Mouse (Mus musculus) forebrain, embryonic 15.5 days (tissue): ENCODE results near the gene Ip6k2. TPM values are rescaled to one million over a fixed set of nuclear protein-coding genes. Genes with fewer than 3 reads are reported as not detected.

Source experiments
- ATAC-seq: fragments of 200-750 bp; cut with Nextera tagmentation; replicated peaks from 2 replicates; pipeline ENCODE4 v1.8.0; 2017; ENCODE audit warnings: mild to moderate bottlenecking, moderate TSS enrichment, moderate library complexity
- H3K27ac ChIP-seq: fragments of 300-500 bp; sonication (generic); replicated peaks from 2 replicates; pipeline ENCODE4 v1.5.1; 2015; ENCODE audit warnings: mild to moderate bottlenecking, inconsistent platforms
- H3K27me3 ChIP-seq: fragments of 300-500 bp; sonication (generic); 2 replicates; pipeline ENCODE4 v1.6.1; 2015; ENCODE audit warnings: inconsistent platforms
- H3K36me3 ChIP-seq: fragments of 300-500 bp; sonication (generic); 2 replicates; pipeline ENCODE4 v1.6.1; 2015; ENCODE audit warnings: mild to moderate bottlenecking, inconsistent platforms
- H3K4me1 ChIP-seq: fragments of 300-500 bp; sonication (generic); 2 replicates; pipeline ENCODE4 v1.6.1; 2015; ENCODE audit warnings: inconsistent platforms
- H3K4me2 ChIP-seq: fragments of 300-500 bp; sonication (generic); replicated peaks from 2 replicates; pipeline ENCODE4 v1.6.1; 2015; ENCODE audit warnings: mild to moderate bottlenecking, inconsistent platforms
- H3K4me3 ChIP-seq: fragments of 300-500 bp; sonication (generic); 2 replicates; pipeline ENCODE4 v1.5.1; 2015; ENCODE audit warnings: mild to moderate bottlenecking, inconsistent platforms
- H3K9ac ChIP-seq: fragments of 300-500 bp; sonication (generic); replicated peaks from 2 replicates; pipeline ENCODE4 v1.6.1; 2015; ENCODE audit warnings: mild to moderate bottlenecking, inconsistent platforms
- H3K9me3 ChIP-seq: fragments of 300-500 bp; sonication (generic); 2 replicates; pipeline ENCODE4 v1.6.1; 2016; ENCODE audit warnings: inconsistent platforms
- WGBS: fragments of 180-500 bp; shearing (Covaris S2); methylation state at CpG from one replicate; pipeline ENCODE4 v1.1.7; 2015; ENCODE audit warnings: mixed read lengths; 5-methylcytosine and 5-hydroxymethylcytosine counted together
- polyA plus RNA-seq: library from polyadenylated mRNA; unstranded; fragments of >200 nt; fragmentation: Nextera tagmentation; extraction: Ambion mirVana; gene quantifications from 2 replicates; pipeline ENCODE4 v1.2.1, GENCODE M21; 2015

Ip6k2 gene
- polyA plus RNA-seq, result 206 and 208 TPM in 2 replicates

DNA sequence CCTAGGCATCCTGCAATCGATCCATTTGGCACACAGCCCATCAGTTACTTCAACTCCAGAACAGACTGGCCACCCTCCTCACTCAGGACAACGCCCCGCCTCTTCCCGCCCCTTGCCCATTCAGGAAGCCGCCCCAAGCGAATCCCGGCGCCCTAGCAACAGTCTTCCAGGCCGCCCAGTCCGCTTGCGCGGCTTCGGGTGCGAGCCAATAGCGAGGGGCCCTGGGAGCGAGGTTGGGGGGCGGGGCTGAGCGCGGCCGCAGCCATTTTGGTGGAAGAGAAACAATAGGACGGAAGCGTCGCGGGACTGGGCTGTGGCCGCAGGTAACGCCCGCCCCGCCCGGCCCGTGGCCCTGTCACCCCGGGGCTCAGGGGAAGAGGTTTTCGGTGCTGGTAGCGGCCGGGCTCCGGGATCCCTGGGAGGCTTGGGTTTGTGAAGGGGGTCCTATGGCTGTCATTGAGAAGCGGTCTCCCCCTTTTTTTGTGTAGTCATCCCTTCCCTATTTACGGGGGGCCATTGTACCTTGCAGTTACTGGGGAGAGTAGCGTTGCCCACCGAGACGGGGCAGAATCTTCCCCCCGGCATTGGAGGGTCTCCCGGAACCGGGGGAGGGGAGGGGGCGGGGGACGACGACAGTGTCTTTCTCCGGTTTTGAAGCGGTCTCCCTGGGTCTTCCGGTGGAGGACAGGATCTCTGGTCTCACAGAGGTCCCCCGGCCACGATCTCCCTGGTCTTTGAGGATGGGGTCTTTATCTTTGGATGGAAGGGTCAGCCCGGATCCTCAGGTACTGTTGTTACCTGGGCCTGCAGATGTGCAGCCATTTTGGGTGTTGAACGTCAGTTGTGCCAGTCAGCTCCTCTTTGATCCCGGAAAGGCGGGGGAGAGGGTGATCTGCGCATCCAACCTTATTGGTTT, at the start of gene Ip6k2:
Ip6k2 (plus strand) TSS at position 249 of the 916 bp plus-strand sequence.
- H3K9me3 ChIP-seq, result no peaks in the 10 kb centered on the region
- H3K27ac ChIP-seq, result peak within 1 kb of the TSS; percentile 94
- no peaks in the 10 kb centered on the region for H3K27me3 ChIP-seq
- no peaks in the 10 kb centered on the region for H3K36me3 ChIP-seq
- WGBS, result under 1% methylated on average over 56 of the region's 56 CpGs
- peak; percentile 98 for ATAC-seq
- H3K4me3 ChIP-seq, result peak within 1 kb of the TSS; percentile 68
- H3K9ac ChIP-seq, result peak within 1 kb of the TSS; percentile 89
- H3K4me1 ChIP-seq, result peaks cover 47% of the 10 kb centered on the region
- peak within 1 kb of the TSS; percentile 81 for H3K4me2 ChIP-seq

DNA sequence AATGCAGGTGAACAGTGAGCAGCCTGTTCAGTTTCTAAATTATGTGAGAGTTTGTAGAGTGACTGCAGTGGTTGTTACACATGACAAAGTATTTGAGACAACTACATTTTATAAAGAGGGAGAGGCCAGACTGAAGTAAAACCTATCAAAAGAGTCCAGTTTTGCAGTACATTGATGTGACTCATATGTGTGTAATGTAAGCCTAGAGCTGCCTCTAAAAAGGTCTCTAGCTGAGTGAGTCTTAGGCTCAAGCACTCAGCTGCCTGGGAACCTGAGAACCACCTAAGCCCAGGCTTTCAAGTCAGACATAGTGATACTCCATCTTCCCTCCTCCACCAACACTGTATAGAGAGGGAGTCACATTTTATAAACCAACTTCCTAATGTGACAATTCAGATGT, 49.0 kb upstream of the Ip6k2 start:
- Histone ChIP-seq H3K4me3 (no peak overlapping the region), H3K4me2 (no peak overlapping the region), H3K36me3 (peaks cover 34% of the 10 kb centered on the region), H3K4me1 (no peaks in the 10 kb centered on the region), H3K9me3 (no peaks in the 10 kb centered on the region), H3K27me3 (no peaks in the 10 kb centered on the region), H3K9ac (no peak overlapping the region), H3K27ac (no peak overlapping the region)
- ATAC-seq, result no peak

DNA sequence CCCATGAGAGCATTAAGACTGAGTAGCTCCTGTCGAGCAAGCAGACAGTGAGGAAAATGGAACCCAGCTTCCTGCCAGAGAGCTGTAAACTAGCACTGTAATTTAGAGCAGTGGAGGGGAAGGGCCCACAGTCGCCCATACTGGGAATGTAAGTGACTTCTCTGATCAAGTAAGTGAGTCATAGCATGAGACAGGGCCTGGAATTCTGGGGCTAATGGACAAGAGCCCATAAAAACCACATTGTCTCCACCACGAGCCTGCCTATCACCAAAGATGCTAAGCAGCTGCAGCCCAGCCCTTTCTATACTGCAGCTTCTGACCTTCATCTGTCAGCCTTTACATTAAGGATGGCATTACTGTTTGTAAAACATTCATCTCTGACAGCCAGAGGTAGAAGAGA, 44.4 kb upstream of the Ip6k2 start:
- Histone ChIP-seq H3K9me3 (no peaks in the 10 kb centered on the region), H3K4me3 (no peak overlapping the region), H3K4me1 (no peaks in the 10 kb centered on the region), H3K27me3 (no peaks in the 10 kb centered on the region), H3K4me2 (no peak overlapping the region), H3K27ac (no peak overlapping the region), H3K36me3 (peaks cover 51% of the 10 kb centered on the region), H3K9ac (no peak overlapping the region)
- WGBS, result 53% methylated on average over 3 of the region's 3 CpGs
- ATAC-seq, result no peak

DNA sequence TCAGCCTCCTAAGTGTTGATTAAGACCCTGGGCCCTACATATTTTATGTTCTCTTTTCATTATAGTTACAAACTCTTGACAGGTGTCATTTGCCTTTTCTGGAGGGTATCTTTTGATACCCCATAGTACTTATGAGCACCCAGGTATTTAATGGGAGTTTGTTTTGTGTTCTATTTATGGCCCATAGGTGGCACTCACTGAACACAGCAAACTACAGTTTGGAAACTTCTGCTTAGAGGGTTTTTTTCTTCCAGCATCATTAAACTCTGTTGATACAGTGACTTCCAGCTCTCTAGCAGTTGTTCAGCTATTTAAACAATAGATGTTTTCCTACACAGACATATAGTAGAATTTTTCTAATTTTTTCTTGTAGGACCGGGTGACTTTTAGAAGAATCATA, 43.5 kb upstream of the Ip6k2 start:
- H3K4me2 ChIP-seq, result no peak overlapping the region
- H3K4me3 ChIP-seq, result no peak overlapping the region
- 96% methylated on average over 1 of the region's 1 CpGs for WGBS
- no peaks in the 10 kb centered on the region for H3K27me3 ChIP-seq
- ATAC-seq, result no peak
- no peaks in the 10 kb centered on the region for H3K4me1 ChIP-seq
- no peaks in the 10 kb centered on the region for H3K9me3 ChIP-seq
- no peak overlapping the region for H3K27ac ChIP-seq
- H3K9ac ChIP-seq, result no peak overlapping the region
- peaks cover 49% of the 10 kb centered on the region for H3K36me3 ChIP-seq

DNA sequence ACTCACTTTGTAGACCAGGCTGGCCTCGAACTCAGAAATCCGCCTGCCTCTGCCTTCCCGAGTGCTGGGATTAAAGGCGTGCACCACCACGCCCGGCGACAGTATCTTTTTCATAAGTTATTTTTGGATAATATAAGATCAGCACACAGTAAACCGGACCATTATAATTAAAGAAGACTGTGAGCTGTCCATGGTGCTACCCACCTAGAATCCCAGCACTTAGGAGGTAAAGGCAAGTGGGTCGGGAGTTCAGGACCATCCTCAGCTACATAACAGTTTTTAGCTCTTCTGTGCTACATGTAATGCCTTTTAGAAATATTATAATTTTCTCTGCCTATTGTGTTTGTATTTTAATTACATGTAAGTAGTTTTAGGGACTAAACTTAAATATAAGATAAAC, 41.5 kb upstream of the Ip6k2 start:
- WGBS, result 92% methylated on average over 9 of the region's 9 CpGs
- Histone ChIP-seq H3K27ac (no peak overlapping the region), H3K4me3 (no peak overlapping the region), H3K9ac (no peak overlapping the region), H3K27me3 (no peaks in the 10 kb centered on the region), H3K4me2 (no peak overlapping the region), H3K9me3 (no peaks in the 10 kb centered on the region), H3K4me1 (no peaks in the 10 kb centered on the region), H3K36me3 (peaks cover 55% of the 10 kb centered on the region)
- ATAC-seq, result no peak

DNA sequence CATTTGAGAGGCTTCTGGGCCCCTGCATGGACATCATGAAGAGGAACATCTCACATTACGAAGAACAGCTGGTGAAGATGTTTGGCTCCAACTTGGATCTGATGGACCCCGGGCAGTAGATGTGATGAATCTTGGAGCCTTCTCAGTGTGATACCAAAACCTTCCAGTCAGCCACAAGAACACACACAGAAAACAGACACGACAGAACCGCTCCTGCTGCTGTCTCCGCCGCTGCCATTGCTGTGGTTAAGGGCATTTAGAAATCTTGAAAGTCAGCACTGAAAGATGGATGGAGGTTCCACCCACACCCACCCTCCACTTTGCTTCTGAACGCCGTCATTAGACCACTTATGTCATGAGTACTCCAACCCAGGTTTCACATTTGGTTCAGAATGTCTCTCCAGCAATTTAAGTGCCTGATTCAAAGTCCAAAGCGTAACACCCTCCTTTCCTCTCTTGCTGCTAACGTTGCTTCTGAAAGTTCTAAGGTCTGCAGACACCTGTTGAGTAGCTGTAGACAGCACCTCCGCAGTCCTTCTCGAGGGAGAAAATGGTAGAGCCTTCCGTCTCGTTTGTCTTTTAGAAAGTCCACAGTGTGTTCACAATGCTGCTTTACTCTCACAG, 36.6 kb upstream of the Ip6k2 start:
- H3K27ac ChIP-seq, result no peak overlapping the region
- no peaks in the 10 kb centered on the region for H3K9me3 ChIP-seq
- no peak overlapping the region for H3K4me2 ChIP-seq
- WGBS, result 91% methylated on average over 14 of the region's 14 CpGs
- no peaks in the 10 kb centered on the region for H3K4me1 ChIP-seq
- no peak overlapping the region for H3K9ac ChIP-seq
- H3K4me3 ChIP-seq, result no peak overlapping the region
- ATAC-seq, result no peak
- no peaks in the 10 kb centered on the region for H3K27me3 ChIP-seq
- peaks cover 66% of the 10 kb centered on the region for H3K36me3 ChIP-seq

DNA sequence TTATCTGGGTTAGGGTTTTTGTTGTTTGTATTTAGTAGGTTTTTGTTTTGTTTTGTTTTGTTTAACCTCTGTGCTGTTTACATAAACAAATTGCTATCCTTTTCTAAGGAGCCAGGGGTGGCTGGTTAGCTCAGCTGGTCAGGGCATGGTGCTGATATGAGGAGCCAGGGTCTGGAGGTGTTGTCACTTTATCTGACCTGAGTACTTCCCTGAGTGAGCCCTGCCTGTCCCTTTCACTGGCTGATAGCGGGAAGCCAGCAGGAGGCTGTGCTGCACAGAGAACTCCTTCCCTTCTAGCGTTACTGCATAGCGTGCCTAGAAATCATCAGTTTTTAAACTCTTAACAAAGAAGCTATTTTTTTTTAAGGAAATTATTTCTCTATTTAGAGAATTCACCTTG, 35.9 kb upstream of the Ip6k2 start:
- Histone ChIP-seq H3K9ac (no peak overlapping the region), H3K4me2 (no peak overlapping the region), H3K9me3 (no peaks in the 10 kb centered on the region), H3K27ac (no peak overlapping the region), H3K4me1 (no peaks in the 10 kb centered on the region), H3K4me3 (no peak overlapping the region), H3K27me3 (no peaks in the 10 kb centered on the region), H3K36me3 (peaks cover 59% of the 10 kb centered on the region)
- ATAC-seq, result no peak
- 77% methylated on average over 3 of the region's 3 CpGs for WGBS

DNA sequence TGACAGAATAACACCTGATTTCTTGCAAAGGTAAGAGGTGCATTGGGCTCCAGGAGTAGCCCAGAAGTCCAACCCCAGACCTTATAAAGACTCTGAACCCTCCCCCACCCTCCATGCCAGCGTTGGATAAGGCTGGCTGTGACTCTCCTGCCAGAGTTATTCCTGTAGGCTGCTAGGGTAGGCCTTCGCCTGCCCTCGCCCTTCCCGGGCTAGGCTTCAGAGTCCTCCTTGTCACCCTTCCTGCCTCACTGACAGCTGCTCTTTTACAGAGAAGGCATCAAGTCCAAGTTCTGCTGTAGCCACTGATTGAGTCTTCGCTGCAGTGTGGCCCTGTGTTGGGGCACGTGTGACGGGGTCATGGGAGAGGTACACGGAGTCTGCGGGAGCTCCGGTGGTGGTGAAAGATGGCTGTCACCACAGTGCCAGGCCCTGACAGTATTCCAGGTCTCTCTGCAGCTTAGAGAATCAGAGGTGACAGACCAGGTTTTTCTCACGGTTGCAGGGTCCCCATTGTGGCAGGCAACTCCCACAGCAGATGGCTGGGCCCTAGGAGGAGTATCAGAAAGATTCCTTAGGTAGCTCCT, 34.9 kb upstream of the Ip6k2 start:
- H3K27ac ChIP-seq, result 0 out of 2 replicates have a peak overlapping the region, but pooled peaks have one; percentile 6
- no peaks in the 10 kb centered on the region for H3K4me1 ChIP-seq
- 76% methylated on average over 11 of the region's 11 CpGs for WGBS
- ATAC-seq, result no peak
- H3K4me2 ChIP-seq, result no peak overlapping the region
- no peak overlapping the region for H3K9ac ChIP-seq
- H3K36me3 ChIP-seq, result peaks cover 50% of the 10 kb centered on the region
- H3K9me3 ChIP-seq, result no peaks in the 10 kb centered on the region
- no peak overlapping the region for H3K4me3 ChIP-seq
- H3K27me3 ChIP-seq, result no peaks in the 10 kb centered on the region

DNA sequence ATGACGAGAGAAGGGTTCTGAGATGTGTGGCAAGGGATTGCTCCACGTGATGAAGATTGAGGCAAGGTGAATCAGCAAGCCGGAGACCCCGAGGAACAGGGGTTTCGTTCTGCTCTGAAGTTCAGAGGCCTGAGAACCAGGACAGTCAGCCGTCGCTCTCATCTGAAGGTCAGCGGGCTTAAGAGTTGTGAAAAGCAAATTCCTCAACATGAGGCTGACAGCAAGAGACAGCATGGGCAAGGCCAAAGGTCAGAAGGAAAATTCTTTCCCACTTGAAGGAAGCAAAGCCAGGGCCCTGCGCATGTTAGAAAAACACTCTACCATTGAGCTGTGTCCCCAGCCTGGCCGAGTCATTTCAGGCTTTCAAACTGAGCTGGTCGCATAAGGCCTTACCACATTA, 33.0 kb upstream of the Ip6k2 start:
- peaks cover 35% of the 10 kb centered on the region for H3K36me3 ChIP-seq
- no peaks in the 10 kb centered on the region for H3K27me3 ChIP-seq
- H3K4me2 ChIP-seq, result no peak overlapping the region
- ATAC-seq, result no peak
- H3K9me3 ChIP-seq, result no peaks in the 10 kb centered on the region
- no peak overlapping the region for H3K27ac ChIP-seq
- no peak overlapping the region for H3K4me3 ChIP-seq
- no peak overlapping the region for H3K9ac ChIP-seq
- WGBS, result 91% methylated on average over 11 of the region's 11 CpGs
- H3K4me1 ChIP-seq, result no peaks in the 10 kb centered on the region

DNA sequence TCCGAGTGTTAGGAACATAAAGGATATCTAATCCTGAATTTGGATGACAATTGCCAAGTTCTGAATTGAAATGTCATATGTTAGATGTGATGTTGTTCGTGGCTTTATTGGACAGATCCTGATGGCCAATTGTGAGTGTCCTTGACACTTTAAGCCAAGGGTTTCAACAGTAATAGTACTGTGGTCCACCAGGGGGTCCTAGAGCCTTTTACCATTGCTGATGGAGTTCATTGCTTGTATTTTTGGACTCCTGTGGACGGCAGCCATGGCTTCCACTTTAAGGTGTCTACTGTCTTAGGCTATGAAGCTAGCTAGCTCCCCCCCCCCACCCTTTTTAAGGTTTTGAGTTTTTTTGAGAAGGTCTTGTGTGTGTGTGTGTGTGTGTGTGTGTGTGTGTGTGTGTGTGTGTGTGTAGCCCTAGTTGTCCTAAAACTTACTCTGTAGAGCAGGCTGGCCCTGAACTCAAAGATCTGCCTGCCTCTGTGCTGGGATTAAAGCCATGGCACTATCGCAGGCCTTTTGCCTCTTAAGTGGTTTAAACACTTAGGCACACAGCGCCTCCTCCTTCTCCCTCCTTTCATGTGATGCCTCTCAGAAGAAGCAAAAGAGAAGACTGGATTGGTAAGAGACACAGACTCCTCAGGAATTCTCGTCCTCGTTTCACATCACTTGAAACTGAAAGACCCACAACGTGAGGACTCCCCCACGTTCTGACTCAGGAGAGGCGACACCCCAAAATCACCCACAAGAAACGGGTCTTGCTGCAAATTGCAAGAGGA, 31.3 kb upstream of the Ip6k2 start:
- peaks cover 20% of the 10 kb centered on the region for H3K36me3 ChIP-seq
- no peak overlapping the region for H3K27ac ChIP-seq
- no peak overlapping the region for H3K4me2 ChIP-seq
- 87% methylated on average over 11 of the region's 11 CpGs for WGBS
- H3K27me3 ChIP-seq, result no peaks in the 10 kb centered on the region
- no peak overlapping the region for H3K9ac ChIP-seq
- ATAC-seq, result no peak
- H3K9me3 ChIP-seq, result no peaks in the 10 kb centered on the region
- H3K4me1 ChIP-seq, result no peaks in the 10 kb centered on the region
- H3K4me3 ChIP-seq, result no peak overlapping the region

DNA sequence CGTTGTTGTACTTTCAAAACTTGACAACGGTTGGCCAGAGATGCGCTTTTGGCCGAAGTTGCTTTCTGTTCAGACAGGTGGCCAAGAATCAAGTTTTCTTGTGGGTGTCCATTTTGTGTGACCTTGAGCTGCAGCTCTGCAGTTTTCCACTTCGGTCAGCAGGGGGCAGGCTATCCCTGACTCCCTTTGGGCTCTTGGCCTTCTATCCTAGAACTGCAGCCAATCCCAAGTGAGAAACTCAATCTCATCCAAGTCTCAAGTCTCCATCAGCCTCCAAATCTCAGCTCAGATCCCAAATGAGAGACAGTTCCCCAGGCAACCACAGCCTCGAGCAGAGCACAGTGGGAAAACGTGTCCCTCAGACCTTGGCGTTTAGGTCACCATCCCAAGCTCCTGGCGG, 30.3 kb upstream of the Ip6k2 start:
- Histone ChIP-seq H3K4me1 (no peaks in the 10 kb centered on the region), H3K9ac (no peak overlapping the region), H3K4me2 (no peak overlapping the region), H3K4me3 (no peak overlapping the region), H3K27me3 (no peaks in the 10 kb centered on the region), H3K27ac (no peak overlapping the region), H3K9me3 (no peaks in the 10 kb centered on the region), H3K36me3 (peaks cover 11% of the 10 kb centered on the region)
- WGBS, result 62% methylated on average over 9 of the region's 9 CpGs
- no peak for ATAC-seq

DNA sequence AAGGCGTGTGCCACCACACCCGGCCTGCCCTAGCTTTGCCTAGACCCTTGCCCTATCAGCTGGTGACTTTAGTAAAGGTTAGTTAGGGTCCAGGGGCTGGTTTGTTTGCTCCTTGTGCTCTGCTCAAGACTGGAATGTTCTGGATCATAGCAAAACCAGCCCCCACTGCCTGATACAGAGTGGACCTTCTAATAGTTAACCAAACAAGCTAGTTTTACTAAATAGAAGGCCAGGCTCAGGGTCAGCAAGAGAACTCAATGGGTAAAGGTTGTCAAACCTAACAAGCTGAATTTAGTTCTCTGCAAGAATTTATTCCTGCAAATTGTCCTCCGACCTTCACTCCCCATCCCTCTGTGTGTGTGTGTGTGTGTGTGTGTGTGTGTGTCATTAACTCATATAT, 29.6 kb upstream of the Ip6k2 start:
- Histone ChIP-seq H3K4me3 (no peak overlapping the region), H3K9me3 (no peaks in the 10 kb centered on the region), H3K36me3 (peaks cover 5% of the 10 kb centered on the region; the same call in 1 of the 2 replicates), H3K4me1 (no peaks in the 10 kb centered on the region), H3K9ac (no peak overlapping the region), H3K27me3 (no peaks in the 10 kb centered on the region), H3K4me2 (no peak overlapping the region), H3K27ac (no peak overlapping the region)
- 97% methylated on average over 3 of the region's 3 CpGs for WGBS
- no peak for ATAC-seq
